Mouse (Mus musculus) CH12F3 (cell line): Measurements from ENCODE around the gene Rps12-ps3.

Experiments used
- in situ Hi-C: fragments of 300-500 bp; cut with MboI; formaldehyde crosslinking; loops from 2 replicates; pipeline ENCODE4 v1.14.3; 2020; ENCODE audit warnings: low sequenced_read_pairs

Gene Rps12-ps3

DNA sequence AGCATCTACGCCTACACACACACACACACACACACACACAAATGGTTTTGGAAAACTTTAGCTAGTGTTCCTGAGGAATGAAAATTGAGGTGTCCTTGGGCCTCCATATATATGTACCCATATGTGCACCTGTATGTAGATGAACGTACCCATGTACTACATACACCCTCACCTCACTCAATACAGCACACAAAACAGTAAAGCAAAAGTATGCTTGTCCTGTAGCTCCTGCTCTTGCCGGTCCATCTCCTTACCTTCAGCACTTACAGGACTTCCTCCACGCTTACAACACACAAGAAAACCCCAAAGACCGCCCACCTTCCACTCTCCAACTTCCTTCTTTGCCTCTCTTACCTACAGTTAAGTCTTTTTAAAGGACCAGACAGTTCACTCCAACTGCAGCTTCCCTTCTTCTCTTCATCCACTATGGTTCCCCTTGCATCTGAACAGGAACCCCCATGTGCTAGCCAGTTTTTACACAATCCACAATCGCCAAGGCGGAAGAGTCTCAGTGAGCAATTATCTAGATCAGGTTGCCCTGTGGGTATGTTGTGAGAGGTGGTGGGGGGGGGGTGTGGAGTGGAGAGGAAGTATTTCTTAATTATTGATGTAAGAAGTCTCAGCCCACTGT is 28.3 kb downstream of the Rps12-ps3 start:
- in situ Hi-C loops, result no loop called here

DNA sequence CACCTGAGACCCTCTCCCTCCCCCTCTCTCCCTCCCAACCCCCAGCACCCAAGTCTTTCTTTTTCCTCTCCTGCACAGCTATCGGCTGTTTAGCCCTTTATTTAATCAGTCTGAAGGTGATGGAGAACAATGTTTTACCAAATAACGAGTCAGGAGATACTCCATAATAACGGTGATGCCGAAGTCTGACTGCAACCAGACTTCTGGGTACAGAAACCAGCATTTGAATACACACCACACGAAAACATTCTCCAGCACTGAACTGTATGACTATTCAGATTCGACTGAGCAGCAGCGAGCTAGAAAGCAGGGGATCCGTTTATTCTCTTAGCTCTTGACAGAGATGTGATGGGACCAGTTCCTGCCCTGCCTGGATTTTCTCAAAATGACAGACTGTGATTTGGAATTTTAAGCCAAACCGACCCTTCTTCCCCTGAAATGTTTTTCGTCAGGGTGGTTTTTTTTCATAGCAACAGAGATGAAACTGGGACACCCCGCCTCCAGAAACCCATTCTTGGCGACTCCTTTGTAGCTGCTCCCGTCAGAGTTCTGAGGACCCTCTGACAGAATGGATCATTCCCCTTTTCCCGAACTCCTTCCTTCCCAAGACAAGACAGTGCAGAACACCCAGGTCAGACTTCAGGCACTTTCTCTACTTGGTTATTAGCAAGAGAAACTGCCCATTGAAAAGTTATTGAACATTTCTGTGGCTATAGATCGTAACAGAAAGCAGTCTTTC is 29.2 kb downstream of the Rps12-ps3 start:
- in situ Hi-C loops, result no loop called here

DNA sequence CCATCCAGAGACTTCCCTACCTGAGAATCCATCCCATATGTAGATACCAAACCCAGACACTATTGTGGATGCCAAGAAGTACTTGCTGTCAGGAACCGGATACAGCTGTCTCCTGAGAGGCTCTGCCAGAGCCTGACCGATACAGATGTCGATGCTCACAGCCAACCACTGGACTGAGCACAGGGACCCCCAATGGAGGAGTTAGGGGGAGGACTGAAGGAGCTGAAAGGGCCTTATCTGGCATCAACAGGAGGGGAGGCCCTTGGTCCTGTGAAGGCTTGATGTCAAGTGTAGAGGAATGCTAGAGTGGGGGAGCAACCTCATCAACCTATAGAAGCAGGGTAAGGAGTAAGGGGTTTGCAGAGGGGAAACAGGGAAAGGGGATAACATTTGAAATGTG is 30.7 kb downstream of the Rps12-ps3 start:
- in situ Hi-C loops, result no loop called here

DNA sequence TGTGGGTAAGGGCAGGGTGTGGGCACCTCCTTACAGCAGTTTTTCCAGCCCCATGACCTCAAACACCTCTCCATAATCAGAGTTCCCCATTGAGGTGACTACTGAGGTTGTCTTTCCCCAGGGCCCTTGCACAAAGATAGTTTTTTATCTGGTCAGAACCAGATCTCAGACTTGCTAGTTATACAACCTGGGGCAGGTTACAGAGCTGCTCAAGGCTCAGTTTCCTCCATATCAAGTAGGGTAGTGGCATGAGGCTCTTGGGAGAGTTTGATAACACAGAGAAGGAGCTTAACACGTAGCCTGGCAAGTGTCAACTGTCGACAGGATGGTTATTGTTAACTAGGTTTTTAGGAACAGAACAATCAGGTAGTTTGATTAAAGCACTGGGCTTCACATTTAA is 32.8 kb downstream of the Rps12-ps3 start:
- in situ Hi-C loops, result no loop called here

DNA sequence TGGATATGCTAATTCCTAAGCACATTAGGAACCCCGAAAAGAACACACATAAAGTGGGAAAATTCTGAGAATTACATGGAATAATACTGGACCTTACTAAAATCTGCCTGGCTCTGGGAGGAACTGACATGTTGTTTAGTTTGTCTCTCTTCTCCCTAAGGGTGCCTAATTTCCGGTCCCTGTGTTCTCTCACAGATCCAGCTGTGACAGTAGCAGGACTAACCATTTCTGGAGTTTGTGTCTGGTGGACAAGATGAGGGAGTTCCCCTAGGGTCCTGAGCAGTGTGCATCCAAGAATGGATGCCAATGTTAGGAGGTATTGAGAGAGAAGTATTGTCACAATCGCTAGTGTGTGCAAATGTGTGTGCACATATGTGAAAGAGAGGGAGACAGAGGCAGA is 34.3 kb downstream of the Rps12-ps3 start:
- in situ Hi-C loops, result no loop called here

DNA sequence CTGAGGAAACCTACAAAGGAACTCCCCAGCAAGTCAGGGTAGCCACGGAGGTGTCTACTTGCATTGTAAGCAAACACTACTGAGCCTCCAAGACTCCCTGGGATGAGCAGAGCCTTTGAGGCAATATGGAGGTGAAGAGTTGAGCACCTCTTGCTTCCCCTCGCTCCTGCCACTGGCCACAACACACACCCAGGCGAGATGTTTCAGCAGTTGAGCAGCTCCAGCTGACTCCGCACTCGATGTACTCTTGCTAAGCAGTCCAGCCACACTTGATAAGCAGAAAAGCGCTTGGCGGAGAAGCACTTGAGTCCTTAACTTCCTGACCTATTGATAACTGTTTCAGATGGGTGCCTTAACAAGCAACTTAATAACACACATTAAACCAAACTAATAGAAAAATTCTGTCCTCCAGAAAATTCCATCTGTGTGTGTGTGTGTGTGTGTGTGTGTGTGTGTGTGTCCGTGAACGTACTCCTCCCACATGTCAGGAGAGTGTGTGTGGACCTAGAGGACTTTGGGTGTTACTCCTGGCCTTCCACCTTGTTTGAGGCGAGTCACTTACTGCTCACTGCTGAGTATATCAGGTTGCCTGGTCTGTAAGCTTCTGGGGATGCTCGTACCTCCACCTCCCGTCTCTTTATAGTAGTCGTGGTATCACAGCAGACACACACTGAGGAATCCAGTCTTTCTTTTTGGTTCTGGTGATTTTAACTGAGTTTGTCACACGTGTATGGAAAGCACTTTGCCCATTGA is 34.9 kb downstream of the Rps12-ps3 start:
- in situ Hi-C loops, result no loop called here

DNA sequence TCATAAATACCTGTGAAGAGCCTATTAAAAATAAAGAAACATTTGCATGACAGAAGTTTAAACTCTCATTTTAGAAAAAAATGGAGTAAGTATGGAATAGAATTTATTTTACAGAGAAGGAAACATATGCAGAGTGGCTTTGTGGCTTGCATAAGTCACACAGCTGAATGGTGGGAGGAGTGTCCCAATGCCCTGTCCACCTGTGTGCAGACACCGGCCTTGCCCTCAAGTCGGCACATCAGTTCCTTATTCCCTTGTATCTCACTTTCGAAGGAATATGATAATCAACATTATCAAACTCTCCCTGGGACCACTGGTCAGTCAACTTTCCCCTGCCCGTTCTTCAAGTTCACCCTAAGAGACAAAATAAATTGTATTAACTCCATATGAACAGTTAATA is 35.8 kb downstream of the Rps12-ps3 start:
- in situ Hi-C loops, result no loop called here

DNA sequence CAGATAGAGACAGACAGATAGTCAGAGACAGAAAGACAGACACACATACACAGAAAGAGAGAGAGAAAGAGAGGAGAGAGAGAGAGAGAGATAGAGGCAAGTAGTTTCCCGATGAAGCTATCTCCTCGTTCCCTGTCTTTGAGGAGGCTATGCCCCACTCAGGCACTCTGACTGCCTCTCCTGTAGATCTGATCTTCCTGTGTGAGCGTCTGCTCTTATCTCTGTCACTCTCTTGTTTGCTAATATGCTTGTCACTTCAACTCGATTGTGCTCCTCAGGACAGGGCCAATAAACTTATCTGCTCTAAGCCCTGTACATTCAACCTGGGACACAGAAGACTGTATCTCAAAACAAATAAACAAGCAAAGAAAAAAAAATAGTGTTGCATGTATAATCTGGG is 37.1 kb downstream of the Rps12-ps3 start:
- in situ Hi-C loops, result no loop called here

DNA sequence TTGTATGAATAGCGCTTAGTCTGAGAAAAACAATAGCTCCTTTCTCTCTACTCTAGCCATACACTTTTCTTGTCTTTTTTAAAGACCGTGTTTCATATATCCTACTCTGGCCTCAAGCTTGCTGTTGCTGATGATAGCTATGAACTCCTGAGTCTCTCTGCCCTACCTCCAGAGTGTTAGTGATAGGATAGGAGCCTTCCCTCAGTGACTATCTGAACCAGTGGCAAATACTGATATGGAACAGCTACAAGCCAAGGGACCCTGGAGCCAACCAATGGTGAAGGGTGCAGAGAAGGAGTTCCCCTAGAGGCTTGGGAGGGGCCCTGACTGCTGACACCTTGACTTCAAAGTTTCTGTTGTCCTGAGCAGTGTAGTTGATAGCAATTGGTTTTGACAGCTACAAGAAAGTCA is 38.4 kb downstream of the Rps12-ps3 start:
- in situ Hi-C loops, result no loop called here

DNA sequence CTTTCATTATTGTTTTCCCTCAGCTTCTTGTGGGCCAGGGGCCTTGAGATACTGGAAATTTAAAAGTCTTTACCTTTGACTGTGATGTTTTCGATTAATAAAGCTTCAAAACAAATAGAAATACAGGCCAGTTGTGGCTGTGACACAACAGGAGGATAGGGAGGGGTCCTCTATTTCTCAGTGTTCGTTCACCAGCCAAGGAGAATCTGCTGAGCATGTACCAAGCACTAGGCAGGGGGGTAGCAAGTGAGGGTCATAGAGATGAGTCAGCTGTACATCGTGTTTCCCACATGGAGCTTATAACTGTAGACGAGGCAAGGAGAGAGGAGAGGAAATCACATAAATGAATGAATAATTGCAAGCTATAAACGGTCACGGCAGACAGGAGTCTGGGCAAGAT is 40.6 kb downstream of the Rps12-ps3 start:
- in situ Hi-C loops, result no loop called here

DNA sequence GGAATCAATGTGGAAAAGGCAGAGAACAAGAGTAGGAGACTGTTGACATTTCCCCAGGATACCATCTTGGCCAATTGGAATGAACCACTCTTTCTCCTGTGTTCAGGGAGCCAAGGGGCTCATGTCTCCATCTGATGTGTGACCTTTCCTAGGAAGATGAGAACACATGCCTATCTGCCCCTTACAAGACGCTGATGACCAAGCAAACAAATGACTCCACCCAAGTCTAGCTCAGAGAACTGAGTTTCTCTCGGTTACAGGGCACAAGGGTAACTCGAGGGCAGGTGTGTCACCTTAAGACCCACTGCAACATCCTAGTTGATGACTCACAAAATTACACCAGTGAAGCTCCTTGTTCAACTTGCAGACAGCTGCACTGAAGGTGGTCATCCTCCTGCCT is 41.6 kb downstream of the Rps12-ps3 start:
- in situ Hi-C loops, result no loop called here

DNA sequence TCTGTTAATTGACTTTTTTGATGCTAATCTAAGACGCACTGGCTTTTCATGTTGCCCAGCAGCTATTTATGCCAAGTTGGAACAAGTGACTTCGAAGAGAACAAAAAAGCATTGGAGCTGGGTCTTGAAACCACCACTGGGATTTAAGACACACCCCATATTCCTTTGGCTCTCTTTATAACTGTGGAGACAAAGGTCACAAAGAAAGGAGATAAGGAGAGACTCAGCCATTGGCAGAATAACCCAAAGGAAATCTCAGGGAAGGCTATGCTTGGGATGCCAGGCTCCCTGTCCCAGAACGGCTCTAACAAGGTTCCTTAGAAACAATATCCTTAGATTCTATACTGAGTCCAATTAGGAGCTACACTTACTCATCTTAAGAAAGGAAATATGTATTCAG is 44.6 kb downstream of the Rps12-ps3 start:
- in situ Hi-C loops, result no loop called here

DNA sequence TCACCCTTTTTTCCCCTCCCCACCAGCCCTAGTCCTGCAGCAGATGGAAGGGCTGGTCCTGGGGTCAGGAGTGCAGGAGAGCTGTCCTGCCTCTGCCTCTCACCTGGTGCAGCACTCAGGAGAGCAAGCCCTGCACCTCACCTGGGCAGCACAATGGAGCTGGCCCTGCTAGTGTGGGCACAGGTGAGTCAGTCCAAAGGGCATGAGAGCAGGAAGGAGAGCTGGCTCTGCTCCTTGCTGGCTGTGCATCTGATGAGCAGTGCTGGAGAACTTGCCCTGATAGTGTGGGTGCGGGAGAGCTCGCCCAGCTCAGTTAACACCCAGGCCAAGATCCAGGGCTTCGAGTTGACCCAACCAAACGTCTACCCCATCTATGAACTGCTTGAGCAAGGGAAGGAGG is 45.8 kb downstream of the Rps12-ps3 start:
- in situ Hi-C loops, result no loop called here

DNA sequence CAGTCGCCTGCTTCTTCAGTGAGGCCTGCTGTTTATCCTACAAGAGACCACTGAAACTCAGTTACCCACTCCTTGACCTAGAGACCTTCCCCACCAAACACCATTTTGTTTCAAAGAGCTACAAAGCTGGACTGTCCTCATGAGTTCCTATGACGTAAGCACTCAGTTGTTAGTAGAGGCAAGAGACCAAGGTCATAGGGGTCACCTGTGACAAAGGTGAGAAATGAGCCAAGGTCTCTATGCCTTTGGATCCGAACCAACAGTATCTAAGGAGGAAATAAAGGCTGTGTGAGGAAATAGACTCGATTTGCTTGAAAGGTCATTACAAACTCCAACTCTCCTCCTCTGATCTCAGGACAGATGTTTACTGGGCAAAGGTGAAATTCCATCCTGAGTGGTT is 48.9 kb downstream of the Rps12-ps3 start:
- in situ Hi-C loops, result no loop called here
